Mouse (Mus musculus): ENCODE measurements around the gene Cd300ld3.
"Not testable (repeated sequence)": the region's sequence is repeated elsewhere in the genome, so short reads cannot be mapped to it uniquely, and the experiment has no call there.

The Cd300ld3 gene

DNA sequence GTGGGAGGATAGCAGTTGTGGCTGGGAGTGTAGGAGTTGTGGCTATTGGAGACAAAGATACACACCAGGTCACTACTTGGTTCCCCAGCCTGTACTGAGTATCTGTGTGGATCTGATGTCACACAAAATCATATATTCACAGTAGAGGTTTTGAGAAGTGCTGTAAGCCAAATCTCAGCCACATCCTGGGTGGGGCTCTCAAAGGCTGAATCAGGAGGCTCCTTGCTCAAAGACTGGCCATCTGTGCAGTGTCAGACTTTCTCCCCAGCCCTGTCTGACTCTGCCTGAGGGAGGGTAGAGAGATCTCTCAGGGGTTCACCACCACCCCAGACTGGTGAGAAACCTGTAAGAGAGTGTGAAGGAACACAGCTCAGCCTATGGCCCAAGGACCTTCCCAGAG, 6.3 kb upstream of the Cd300ld3 start:
- in situ Hi-C loops (cut with MboI, MseI), result no loop called here

DNA sequence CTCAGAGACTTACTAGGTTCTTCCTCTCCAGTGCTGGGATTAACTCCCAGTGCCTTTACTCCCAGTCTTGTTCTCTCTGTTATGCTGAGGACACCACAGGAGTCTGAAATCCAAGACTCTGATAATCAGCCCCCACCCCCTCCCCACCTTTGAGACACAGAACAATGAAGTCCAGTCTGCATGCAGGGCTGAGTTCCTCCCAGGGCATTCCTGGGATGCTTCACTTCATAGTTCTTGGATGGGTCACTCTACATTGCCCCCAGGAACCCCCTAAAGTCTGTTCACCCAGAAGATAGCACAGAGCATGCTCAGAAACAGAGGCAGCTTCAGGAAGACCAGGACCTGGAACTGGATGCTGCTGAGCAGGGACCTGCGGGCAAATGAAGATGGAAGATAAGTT, 4.8 kb upstream of the Cd300ld3 start:
- in situ Hi-C loops (cut with MboI, MseI), result no loop called here

DNA sequence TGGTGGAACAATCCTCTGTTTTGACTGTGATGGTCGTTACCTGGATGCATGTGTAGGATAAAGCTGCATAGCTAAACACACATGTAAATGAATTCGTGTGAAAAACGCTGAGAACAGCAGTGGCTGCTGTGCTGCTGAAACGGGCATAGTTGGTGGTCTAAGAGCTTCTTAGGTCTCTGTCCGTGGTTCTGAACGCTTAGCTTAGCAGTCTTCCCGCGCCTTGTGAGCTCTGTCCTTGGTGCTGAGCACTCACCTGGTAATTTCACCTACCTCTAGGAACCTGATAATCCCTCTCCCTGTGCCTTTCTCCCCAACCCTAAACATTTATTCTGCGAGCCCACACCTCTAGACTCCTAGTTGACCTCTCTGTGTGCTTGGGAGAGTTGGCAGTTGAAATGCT, 4.0 kb upstream of the Cd300ld3 start:
- in situ Hi-C loops (cut with MboI, MseI), result no loop called here

DNA sequence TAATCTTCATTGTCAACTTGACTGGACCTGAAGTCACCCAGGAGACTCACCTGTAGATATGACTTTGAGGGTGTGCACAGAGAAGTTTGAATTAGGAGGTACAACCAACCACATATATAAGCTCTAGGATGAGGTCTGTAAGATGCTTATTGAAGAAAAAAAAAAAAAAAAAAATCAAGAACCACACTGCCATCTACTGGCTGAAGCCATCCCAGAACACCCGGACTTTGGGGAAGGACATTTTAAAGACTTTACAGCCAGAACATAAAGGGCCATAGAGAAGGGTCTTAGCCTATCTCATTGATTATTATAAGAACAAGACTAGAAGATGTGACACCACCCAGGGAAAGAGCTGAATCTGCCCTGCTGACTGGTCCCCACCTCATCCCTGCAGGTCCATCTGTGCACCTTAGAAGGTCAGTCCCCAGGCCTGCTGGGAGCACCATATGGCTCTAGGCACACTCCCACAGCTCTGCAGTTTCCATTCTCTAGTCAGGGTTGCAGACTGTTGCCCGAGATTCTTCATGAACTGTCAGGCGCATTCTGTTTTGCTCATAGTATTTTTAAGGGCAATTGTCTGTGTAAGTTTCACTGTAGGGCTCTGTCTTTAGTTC, 1.2 kb upstream of the Cd300ld3 start:
- in situ Hi-C loops (cut with MboI, MseI), result loop anchor here (5.0 kb wide), 1 partner anchor 47 kb away; the partner anchor contains the start of gene Cd300c2

DNA sequence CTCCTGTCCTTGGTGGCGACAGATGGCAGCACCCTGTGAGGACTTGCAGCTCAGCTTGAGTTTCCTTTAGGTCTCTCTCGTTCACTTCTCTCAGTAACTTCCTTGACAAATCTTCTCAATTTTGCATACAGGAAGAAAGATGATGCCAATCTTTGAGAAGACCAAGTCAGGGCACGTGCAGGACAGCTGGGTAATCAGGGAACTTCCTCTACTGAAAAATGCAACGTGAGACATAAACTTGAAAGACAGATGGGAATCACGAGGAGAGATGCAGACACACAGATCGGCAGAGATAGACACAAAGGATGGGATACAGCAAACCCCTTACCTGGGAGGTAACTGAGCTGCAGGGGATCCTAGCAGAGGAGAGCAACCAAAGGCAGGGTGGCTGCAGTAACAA, 10.5 kb downstream of the Cd300ld3 start, which contains the start of gene Cd300ld5:
Gene Cd300ld5 (minus strand): TSS at position 101 of the 400 bp plus-strand sequence.
- in situ Hi-C loops (cut with MboI, MseI), result loop anchor here (10.0 kb wide), 1 partner anchor 53 kb away; the partner anchor contains the start of gene Cd300ld

DNA sequence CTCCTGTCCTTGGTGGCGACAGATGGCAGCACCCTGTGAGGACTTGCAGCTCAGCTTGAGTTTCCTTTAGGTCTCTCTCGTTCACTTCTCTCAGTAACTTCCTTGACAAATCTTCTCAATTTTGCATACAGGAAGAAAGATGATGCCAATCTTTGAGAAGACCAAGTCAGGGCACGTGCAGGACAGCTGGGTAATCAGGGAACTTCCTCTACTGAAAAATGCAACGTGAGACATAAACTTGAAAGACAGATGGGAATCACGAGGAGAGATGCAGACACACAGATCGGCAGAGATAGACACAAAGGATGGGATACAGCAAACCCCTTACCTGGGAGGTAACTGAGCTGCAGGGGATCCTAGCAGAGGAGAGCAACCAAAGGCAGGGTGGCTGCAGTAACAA, 21.3 kb downstream of the Cd300ld3 start, which contains the start of gene Cd300ld4:
Gene Cd300ld4 (minus strand): TSS at position 101 of the 400 bp plus-strand sequence.
- in situ Hi-C loops (cut with MboI, MseI), result not testable (repeated sequence)

DNA sequence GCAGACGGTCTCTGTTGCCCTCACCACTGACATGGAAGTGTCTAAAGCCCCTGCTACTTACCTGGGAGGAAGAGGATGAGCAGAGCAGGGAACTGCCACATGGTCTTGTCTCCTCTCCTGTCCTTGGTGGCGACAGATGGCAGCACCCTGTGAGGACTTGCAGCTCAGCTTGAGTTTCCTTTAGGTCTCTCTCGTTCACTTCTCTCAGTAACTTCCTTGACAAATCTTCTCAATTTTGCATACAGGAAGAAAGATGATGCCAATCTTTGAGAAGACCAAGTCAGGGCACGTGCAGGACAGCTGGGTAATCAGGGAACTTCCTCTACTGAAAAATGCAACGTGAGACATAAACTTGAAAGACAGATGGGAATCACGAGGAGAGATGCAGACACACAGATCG, 32.1 kb downstream of the Cd300ld3 start, which contains the start of gene Cd300ld2:
Gene Cd300ld2 (minus strand): TSS at position 101 of the 400 bp plus-strand sequence.
- in situ Hi-C loops (cut with MboI, MseI), result not testable (repeated sequence)

DNA sequence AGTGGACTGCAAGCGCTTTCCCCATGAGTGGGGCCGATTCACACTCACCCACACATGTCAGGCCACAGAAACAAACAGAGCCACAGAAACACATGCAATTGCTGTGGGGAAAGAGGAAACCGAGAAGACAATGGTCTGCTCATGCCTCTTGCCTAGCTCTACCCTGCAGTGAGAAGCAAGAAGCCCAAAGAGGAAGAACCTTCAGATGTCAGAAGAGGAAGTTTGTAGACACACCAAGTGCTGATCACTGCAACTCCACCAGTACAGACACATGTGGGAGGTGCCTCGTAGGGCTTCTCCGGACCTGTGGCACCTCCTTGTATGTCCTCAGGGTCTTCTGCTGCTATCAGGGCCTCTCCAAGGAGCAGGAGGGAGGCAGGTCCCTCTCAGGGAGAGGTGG, 44.1 kb downstream of the Cd300ld3 start:
- in situ Hi-C loops (cut with MboI, MseI), result loop anchor here (5.0 kb wide), 1 partner anchor 43 kb away; the partner anchor contains the start of gene Cd300ld3

DNA sequence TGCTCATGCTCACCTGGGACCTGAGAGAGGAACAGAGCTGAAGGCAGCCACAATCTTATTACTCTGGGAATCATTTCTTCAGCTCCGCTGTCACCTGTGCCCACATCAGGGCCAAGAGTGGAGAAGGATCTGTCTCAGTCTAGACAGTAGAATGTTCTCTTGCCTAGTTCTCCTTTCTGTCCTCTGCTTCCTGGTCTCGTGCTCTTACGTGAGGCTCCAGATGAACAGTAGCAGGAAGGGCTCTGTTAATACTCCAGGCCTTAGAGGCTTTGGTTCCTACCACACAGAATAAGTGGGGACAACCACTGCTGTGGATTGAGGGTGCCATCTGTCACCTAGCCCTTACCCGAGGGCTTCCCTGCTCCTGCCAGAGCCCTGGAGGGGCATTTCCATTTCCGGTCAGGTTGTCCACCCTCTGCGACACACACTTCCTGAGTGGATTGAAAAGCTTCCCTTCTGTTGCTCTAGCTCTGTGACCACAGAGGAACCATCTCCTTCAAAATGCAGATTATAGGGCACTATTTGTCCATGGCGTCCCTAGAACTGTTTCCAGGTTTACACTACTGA, 46.7 kb downstream of the Cd300ld3 start, which contains the start of gene Cd300c2:
Gene Cd300c2 (minus strand): TSS at position 407 of the 567 bp plus-strand sequence.
- in situ Hi-C loops (cut with MboI, MseI), result loop anchor here (5.0 kb wide), 1 partner anchor 46 kb away; the partner anchor contains the start of gene Cd300ld3
